Mouse (Mus musculus) telencephalon, adult 2 months (tissue): Measurements from ENCODE around the gene Lemd2.

Source experiments
- DNase-seq: peaks from one replicate; pipeline ENCODE4 v3.0.0-alpha.2; 2011; ENCODE audit warnings: low read depth, low spot score

Gene Lemd2

GRCm38 (mm10) chr17:27160905-27161304 is 43.4 kb downstream of the Lemd2 start:
- DNase-seq, result no peak

DNA sequence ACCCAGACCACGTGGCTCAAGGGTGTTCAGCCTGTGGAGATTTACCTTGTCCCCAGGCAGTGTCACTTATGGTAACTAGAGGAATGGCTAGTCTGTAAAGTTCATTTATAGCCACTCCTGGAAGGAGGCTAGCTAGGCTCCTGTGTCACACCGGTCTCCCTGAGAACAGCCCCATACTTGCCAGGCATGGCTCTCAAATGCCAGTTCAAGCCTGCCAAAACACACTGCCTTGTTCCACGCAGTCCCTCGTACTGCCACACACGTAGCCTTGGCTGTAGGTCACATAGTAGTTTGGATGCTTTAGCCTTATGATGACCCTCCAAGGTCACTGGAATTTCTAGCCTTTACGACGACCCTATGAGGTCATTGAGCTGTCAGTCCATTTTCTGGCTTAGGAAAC is 45.1 kb downstream of the Lemd2 start:
- DNase-seq, result no peak

DNA sequence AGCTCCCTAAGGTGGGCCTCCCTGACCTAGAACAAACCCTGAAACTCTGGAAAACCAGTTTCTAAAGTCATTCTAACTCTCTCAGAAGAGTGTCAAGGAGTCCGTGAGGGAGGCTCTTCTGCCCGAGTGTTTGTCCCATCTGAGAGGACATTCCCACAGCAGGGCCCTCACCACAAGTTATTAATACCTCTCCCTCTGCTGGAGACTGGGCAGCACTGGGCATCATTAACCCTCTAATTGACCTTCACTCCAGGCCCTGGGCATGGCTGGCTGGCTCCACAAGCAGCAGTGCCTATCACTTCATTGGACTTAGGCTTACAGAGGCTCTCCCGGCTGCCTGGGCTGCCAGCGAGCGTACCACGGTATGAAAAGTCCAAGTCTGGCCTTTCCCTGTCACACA is 45.8 kb downstream of the Lemd2 start:
- no peak for DNase-seq

- no peak for DNase-seq
These were observed 48.5 kb downstream of the Lemd2 start for GRCm38 (mm10) chr17:27155752-27156151.

GRCm38 (mm10) chr17:27154881-27155280 is 49.4 kb downstream of the Lemd2 start:
- no peak for DNase-seq

- DNase-seq, result no peak
These were observed 50.0 kb downstream of the Lemd2 start for GRCm38 (mm10) chr17:27154256-27154655.

GRCm38 (mm10) chr17:27153773-27154193 is 50.5 kb downstream of the Lemd2 start:
- DNase-seq, result no peak

- DNase-seq, result no peak
These were observed 51.1 kb downstream of the Lemd2 start for GRCm38 (mm10) chr17:27152976-27153723.

DNA sequence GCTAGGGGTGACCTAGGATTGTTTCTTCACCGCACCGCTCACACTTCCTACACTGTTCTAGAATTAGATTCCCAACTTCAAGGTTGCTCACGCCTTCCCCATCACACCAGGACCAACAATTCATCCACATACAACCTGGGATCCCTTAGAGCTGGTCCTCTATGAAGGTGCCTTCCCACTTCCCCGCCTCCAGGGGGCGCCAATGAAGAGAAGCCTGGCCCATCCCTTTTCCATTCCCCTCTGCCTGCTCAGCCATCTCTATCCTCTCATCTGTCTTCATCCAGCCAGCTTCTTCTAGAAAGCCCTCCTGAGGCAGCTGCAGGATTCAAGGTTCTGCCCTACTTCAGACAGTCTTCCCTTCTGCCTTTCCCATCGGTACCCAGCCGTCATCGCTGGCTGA is 52.9 kb downstream of the Lemd2 start:
- no peak for DNase-seq

GRCm38 (mm10) chr17:27150871-27151270 is 53.4 kb downstream of the Lemd2 start:
- DNase-seq, result no peak

GRCm38 (mm10) chr17:27146323-27146923 is 57.8 kb downstream of the Lemd2 start:
- DNase-seq, result no peak

- DNase-seq, result no peak
These were observed 60.1 kb downstream of the Lemd2 start for GRCm38 (mm10) chr17:27144152-27144551.

DNA sequence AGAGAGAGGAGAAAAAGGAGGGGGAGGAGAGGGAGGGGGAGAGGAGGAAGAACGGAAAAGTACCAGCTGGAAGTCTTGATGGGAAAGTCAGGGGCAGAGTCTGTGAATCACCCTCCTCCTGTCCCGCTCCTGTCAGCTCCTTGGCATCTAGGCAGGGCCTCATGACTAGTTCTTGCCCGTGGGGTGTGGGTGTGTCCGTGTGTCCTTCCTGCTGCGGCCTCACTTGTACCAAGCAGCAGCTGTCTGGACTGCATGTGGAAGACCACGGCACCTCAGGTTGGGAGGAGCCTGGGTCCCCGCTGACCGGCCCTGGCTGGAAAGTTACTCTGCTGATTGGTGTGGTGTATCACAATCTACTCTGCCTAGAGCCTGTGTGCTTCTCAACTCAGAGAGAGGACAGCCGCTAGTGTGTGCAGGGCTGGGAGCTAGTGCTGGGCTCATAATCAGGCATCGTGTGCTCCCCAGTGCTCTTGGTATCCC is 62.3 kb downstream of the Lemd2 start:
- DNase-seq, result no peak

- DNase-seq, result no peak
These were observed 64.0 kb downstream of the Lemd2 start for GRCm38 (mm10) chr17:27140262-27140661.
